Mouse (Mus musculus): ENCODE measurements around the gene Notch2.

GRCm38 (mm10) chr3:98077866-98078265 lies 64.5 kb downstream of the Notch2 start:
- TF ChIP-seq POLR2A (IDR thresholded peaks at IDR 0.05; ENCODE audit: insufficient read depth, low read depth, low read length) = no peak
- TF ChIP-seq CTCF (IDR thresholded peaks at IDR 0.05) = no peak
- TF ChIP-seq EP300 (IDR thresholded peaks at IDR 0.05; ENCODE audit: insufficient read depth, low read depth, low read length) = no peak

Data from heart, adult 2 months (tissue).